Mouse (Mus musculus) CD8-positive naive resting alpha-beta T cell, adult 57 days (primary cell): ENCODE results near the gene Olfr5. TPM values are rescaled to one million over a fixed set of nuclear protein-coding genes. Genes with fewer than 3 reads are reported as not detected.

ENCODE experiments used
- total RNA-seq: library from RNA; stranded (reverse); gene quantifications from one replicate; pipeline ENCODE4 v1.2.4, GENCODE M21; 2023

Olfr5 gene
- total RNA-seq: not detected

GRCm38 (mm10) chr7:6486841-6487240, at the start of gene Olfr5:
Olfr5 (minus strand) TSS chr7:6486941.

GRCm38 (mm10) chr7:6522850-6523249, 36.1 kb upstream of the Olfr5 start, which contains the start of gene Olfr1349:
Olfr1349 (minus strand) TSS chr7:6522950.

DNA sequence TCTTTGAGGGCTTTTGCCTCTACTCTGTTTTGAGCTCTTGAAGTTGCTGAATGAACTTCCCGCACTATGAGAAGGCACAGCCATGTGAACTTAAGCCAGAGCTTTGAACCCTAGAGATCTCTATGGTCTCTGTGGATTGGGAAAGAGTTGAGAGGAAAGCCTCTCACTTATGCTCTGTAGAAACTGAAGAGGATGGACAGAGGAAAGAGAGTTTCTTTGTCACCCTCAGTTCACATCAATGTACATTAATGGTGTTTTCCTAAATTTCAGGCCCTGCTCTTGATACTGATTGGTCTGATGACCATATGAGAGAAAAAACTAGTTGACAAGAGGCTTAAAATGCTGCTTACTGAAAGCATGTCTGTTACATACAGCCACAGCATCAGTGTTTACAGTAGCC, 21.9 kb upstream of the Olfr5 start, which contains the start of gene Olfr1348:
TSS of gene Olfr1348 (minus strand) at position 101 of the 400 bp plus-strand sequence.

DNA sequence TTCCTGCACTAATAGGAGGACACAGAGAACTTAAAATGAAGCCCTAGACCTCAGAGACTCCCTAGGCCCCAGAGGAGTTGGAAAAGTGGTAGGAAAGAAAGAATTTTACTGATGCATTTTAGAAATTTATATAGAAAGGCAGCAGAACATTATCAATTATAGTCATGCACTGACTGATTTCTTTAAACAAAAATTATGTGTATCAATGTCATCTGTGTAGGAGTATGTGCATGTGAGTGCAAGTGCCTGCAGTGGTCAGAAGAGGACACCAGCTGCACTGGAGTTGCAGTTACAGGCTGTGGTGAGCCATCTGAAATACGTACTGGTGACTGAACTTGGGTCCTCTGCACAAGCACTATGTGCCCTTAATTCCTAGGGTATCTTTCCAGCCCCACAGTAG, 12.9 kb upstream of the Olfr5 start, which contains the start of gene Olfr1347:
TSS of gene Olfr1347 (minus strand) at position 101 of the 400 bp plus-strand sequence.

GRCm38 (mm10) chr7:6466951-6467350, 19.8 kb downstream of the Olfr5 start, which contains the start of gene Olfr1346:
Olfr1346 (plus strand) TSS chr7:6467101.

GRCm38 (mm10) chr7:6455868-6456267, 30.9 kb downstream of the Olfr5 start, which contains the start of gene Olfr1336:
Olfr1336 (plus strand) TSS chr7:6456168.

GRCm38 (mm10) chr7:6438388-6438787, 48.4 kb downstream of the Olfr5 start, which contains the start of gene Olfr1344:
Olfr1344 (plus strand) TSS chr7:6438688.

Other genes with a start within 250 kb of the Olfr5 start
- gene Epp13, start 234.2 kb downstream of the Olfr5 start, total RNA-seq: not detected
- gene Zfp667, start 200.4 kb downstream of the Olfr5 start, total RNA-seq: 4.8 TPM
- gene Zfp583, start 155.7 kb downstream of the Olfr5 start, total RNA-seq: 0.70 TPM
- gene Gm3854, start 143.2 kb downstream of the Olfr5 start, total RNA-seq: 0.55 TPM
- 2.1 TPM for gene Zfp78, start 123.7 kb downstream of the Olfr5 start, total RNA-seq
- gene Zfp28, start 103.6 kb downstream of the Olfr5 start, total RNA-seq: 5.7 TPM
- gene Smim17, start 88.2 kb downstream of the Olfr5 start, total RNA-seq: not detected
- gene Gm20715, start 76.7 kb downstream of the Olfr5 start, total RNA-seq: not detected
- not detected for gene Olfr1344, start 48.3 kb downstream of the Olfr5 start, total RNA-seq
- gene Olfr1336, start 30.8 kb downstream of the Olfr5 start, total RNA-seq: not detected
- gene Olfr1346, start 19.8 kb downstream of the Olfr5 start, total RNA-seq: not detected
- gene Olfr1347, start 12.8 kb upstream of the Olfr5 start, total RNA-seq: not detected
- gene Olfr1348, start 21.8 kb upstream of the Olfr5 start, total RNA-seq: not detected
- gene Olfr1349, start 36.0 kb upstream of the Olfr5 start, total RNA-seq: not detected
- not detected for gene Olfr1350, start 77.9 kb upstream of the Olfr5 start, total RNA-seq
- not detected for gene Zim1, start 209.5 kb upstream of the Olfr5 start, total RNA-seq
- gene Peg3, start 243.5 kb upstream of the Olfr5 start, total RNA-seq: not detected
- not detected for gene Usp29, start 243.6 kb upstream of the Olfr5 start, total RNA-seq